Mouse (Mus musculus): ENCODE results near the gene Gse1. TPM values are rescaled to one million over a fixed set of nuclear protein-coding genes. Genes with fewer than 3 reads are reported as not detected.
A peak's percentile ranks its signal among the peaks of the same experiment; 100 is the strongest.
"Not testable (repeated sequence)": the region's sequence is repeated elsewhere in the genome, so short reads cannot be mapped to it uniquely, and the experiment has no call there.

Gse1 gene
- total RNA-seq, 2 experiments from 2014 or later, result 105 to 134 TPM

- no peak for ATAC-seq (replicated peaks; ENCODE audit: low FRiP score, poor library complexity, severe bottlenecking)
Observed at GRCm38 (mm10) chr8:120315644-120316043, 87.4 kb downstream of the Gse1 start.

- no peak for ATAC-seq (replicated peaks; ENCODE audit: low FRiP score, poor library complexity, severe bottlenecking)
Observed at GRCm38 (mm10) chr8:120316707-120317106, 88.5 kb downstream of the Gse1 start.

- no peak for ATAC-seq (replicated peaks; ENCODE audit: low FRiP score, poor library complexity, severe bottlenecking)
Observed at GRCm38 (mm10) chr8:120317118-120317824, 89.0 kb downstream of the Gse1 start.

GRCm38 (mm10) chr8:120318476-120318991 lies 90.3 kb downstream of the Gse1 start:
- no peak for ATAC-seq (replicated peaks; ENCODE audit: low FRiP score, poor library complexity, severe bottlenecking)

GRCm38 (mm10) chr8:120319449-120319848 lies 91.2 kb downstream of the Gse1 start:
- ATAC-seq (replicated peaks; ENCODE audit: low FRiP score, poor library complexity, severe bottlenecking), result peak; percentile 94

GRCm38 (mm10) chr8:120320146-120320545 lies 91.9 kb downstream of the Gse1 start:
- ATAC-seq (replicated peaks; ENCODE audit: low FRiP score, poor library complexity, severe bottlenecking), result no peak

GRCm38 (mm10) chr8:120321724-120322123 lies 93.5 kb downstream of the Gse1 start:
- no peak for ATAC-seq (replicated peaks; ENCODE audit: low FRiP score, poor library complexity, severe bottlenecking)

GRCm38 (mm10) chr8:120322956-120323448 lies 94.7 kb downstream of the Gse1 start:
- no peak for ATAC-seq (replicated peaks; ENCODE audit: low FRiP score, poor library complexity, severe bottlenecking)

- ATAC-seq (replicated peaks; ENCODE audit: low FRiP score, poor library complexity, severe bottlenecking), result no peak
Observed at GRCm38 (mm10) chr8:120324555-120324954, 96.3 kb downstream of the Gse1 start.

GRCm38 (mm10) chr8:120325172-120325767 lies 97.0 kb downstream of the Gse1 start:
- peak; percentile 41 for ATAC-seq (replicated peaks; ENCODE audit: low FRiP score, poor library complexity, severe bottlenecking)

- peak; percentile 43 for ATAC-seq (replicated peaks; ENCODE audit: low FRiP score, poor library complexity, severe bottlenecking)
Observed at GRCm38 (mm10) chr8:120327131-120327554, 98.9 kb downstream of the Gse1 start.

- ATAC-seq (replicated peaks; ENCODE audit: low FRiP score, poor library complexity, severe bottlenecking), result peak; percentile 64
Observed at GRCm38 (mm10) chr8:120328361-120329022, 100.2 kb downstream of the Gse1 start.

- peak; percentile 65 for ATAC-seq (replicated peaks; ENCODE audit: low FRiP score, poor library complexity, severe bottlenecking)
Observed at GRCm38 (mm10) chr8:120329030-120329748, 100.9 kb downstream of the Gse1 start.

- ATAC-seq (replicated peaks; ENCODE audit: low FRiP score, poor library complexity, severe bottlenecking), result no peak
Observed at GRCm38 (mm10) chr8:120331027-120331426, 102.8 kb downstream of the Gse1 start.

- ATAC-seq (replicated peaks; ENCODE audit: low FRiP score, poor library complexity, severe bottlenecking), result no peak
Observed at GRCm38 (mm10) chr8:120332379-120333229, 104.3 kb downstream of the Gse1 start.

GRCm38 (mm10) chr8:120333681-120334080 lies 105.4 kb downstream of the Gse1 start:
- ATAC-seq (replicated peaks; ENCODE audit: low FRiP score, poor library complexity, severe bottlenecking), result no peak

- not testable (repeated sequence) for ATAC-seq (replicated peaks; ENCODE audit: low FRiP score, poor library complexity, severe bottlenecking)
Observed at GRCm38 (mm10) chr8:120334261-120334660, 106.0 kb downstream of the Gse1 start.

- no peak for ATAC-seq (replicated peaks; ENCODE audit: low FRiP score, poor library complexity, severe bottlenecking)
Observed at GRCm38 (mm10) chr8:120334878-120335261, 106.6 kb downstream of the Gse1 start.

Measured in erythroid progenitor cell, adult 5-6 weeks (primary cell).